Mouse (Mus musculus): ENCODE results near the gene Rspry1. TPM values are rescaled to one million over a fixed set of nuclear protein-coding genes. Genes with fewer than 3 reads are reported as not detected.

Rspry1 gene
- polyA plus RNA-seq, 1 experiment from 2014 or later, result 46.3 TPM

DNA sequence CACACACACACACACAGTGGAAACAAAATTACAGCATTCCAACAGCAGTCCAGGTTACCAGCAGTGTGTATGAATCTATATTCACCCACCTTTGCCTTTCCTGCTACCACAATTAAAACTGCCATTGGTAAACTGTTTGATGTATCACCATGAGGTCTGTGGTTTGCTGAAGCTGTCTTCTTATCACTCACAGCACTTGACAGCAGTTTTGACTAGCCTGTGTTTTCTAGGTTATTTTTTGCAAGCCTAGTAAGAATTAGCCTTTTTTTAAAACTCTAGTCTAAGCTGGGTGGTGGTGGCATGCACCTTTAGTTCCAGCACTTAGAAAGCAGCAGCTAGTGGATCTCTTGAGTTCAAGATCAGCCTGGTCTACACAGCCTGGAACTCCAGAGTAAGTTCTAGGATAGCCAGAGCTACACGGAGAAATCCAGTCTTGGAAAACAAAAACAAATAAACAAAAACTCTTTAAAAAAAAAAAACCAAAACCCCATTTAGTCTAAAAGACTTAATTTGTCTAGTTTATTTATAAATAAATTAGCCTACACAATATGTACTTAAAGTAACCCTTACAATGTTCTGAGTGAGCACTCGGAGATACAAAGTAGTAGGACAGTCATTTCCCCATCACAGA is 31.9 kb downstream of the Rspry1 start:
- H3K27me3 ChIP-seq (ENCODE audit: control insufficient read depth, insufficient read depth, low read length), result no peaks in the 10 kb centered on the region
- no peaks in the 10 kb centered on the region for H3K9me3 ChIP-seq (ENCODE audit: control insufficient read depth, low read length)
- WGBS, result 93% methylated on average over 2 of the region's 2 CpGs
- no peak overlapping the region for H3K9ac ChIP-seq (ENCODE audit: low read length)
- ATAC-seq (ENCODE audit: insufficient read depth, low FRiP score, low TSS enrichment) (no peak), DNase-seq (ENCODE audit: low spot score) (no peak)
- no peak overlapping the region for H3K4me3 ChIP-seq (ENCODE audit: low read depth, low read length)
- H3K4me2 ChIP-seq (ENCODE audit: low read depth), result no peak overlapping the region
- peaks cover 4% of the 10 kb centered on the region; the same call in 1 of the 2 replicates for H3K36me3 ChIP-seq (ENCODE audit: control insufficient read depth, insufficient read depth, low read length)
- H3K4me1 ChIP-seq (ENCODE audit: control insufficient read depth, insufficient read depth, low read length), result no peaks in the 10 kb centered on the region
- no peak overlapping the region for H3K27ac ChIP-seq (ENCODE audit: low read depth, low read length)

GRCm38 (mm10) chr8:94634211-94634610 is 32.5 kb downstream of the Rspry1 start:
- H3K9ac ChIP-seq (ENCODE audit: low read length), result no peak overlapping the region
- H3K4me3 ChIP-seq (ENCODE audit: low read depth, low read length), result no peak overlapping the region
- H3K4me1 ChIP-seq (ENCODE audit: control insufficient read depth, insufficient read depth, low read length), result no peaks in the 10 kb centered on the region
- ATAC-seq (ENCODE audit: insufficient read depth, low FRiP score, low TSS enrichment) (no peak), DNase-seq (ENCODE audit: low spot score) (no peak)
- no peak overlapping the region for H3K4me2 ChIP-seq (ENCODE audit: low read depth)
- no peak overlapping the region for H3K27ac ChIP-seq (ENCODE audit: low read depth, low read length)
- H3K27me3 ChIP-seq (ENCODE audit: control insufficient read depth, insufficient read depth, low read length), result no peaks in the 10 kb centered on the region
- peaks cover 4% of the 10 kb centered on the region; the same call in 1 of the 2 replicates for H3K36me3 ChIP-seq (ENCODE audit: control insufficient read depth, insufficient read depth, low read length)
- H3K9me3 ChIP-seq (ENCODE audit: control insufficient read depth, low read length), result no peaks in the 10 kb centered on the region

DNA sequence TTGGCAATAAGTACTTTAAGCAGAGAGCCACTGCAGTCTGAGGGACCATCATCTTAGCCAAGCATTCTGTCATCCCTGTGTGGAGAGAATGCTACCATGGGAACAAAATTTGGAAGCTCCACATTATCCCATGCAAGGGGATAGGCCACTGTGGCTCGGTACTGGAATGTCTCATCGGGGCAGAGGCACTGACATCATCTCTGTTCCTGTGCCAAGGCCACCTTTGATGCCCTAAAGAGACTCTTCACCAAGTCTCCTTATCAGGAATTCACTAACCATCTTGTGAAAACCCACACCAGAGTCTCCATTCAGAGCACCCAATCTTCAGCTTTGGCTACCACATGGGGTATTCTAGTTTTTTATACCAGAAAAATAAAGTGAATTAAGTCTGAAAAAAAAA is 39.4 kb downstream of the Rspry1 start:
- 97% methylated on average over 2 of the region's 2 CpGs for WGBS
- Histone ChIP-seq H3K36me3 (ENCODE audit: control insufficient read depth, insufficient read depth, low read length) (peaks cover 7% of the 10 kb centered on the region; the same call in 1 of the 2 replicates), H3K4me1 (ENCODE audit: control insufficient read depth, insufficient read depth, low read length) (no peaks in the 10 kb centered on the region), H3K27ac (ENCODE audit: low read depth, low read length) (no peak overlapping the region), H3K9ac (ENCODE audit: low read length) (no peak overlapping the region), H3K27me3 (ENCODE audit: control insufficient read depth, insufficient read depth, low read length) (no peaks in the 10 kb centered on the region), H3K9me3 (ENCODE audit: control insufficient read depth, low read length) (no peaks in the 10 kb centered on the region), H3K4me3 (ENCODE audit: low read depth, low read length) (no peak overlapping the region), H3K4me2 (ENCODE audit: low read depth) (no peak overlapping the region)
- no peak for DNase-seq (ENCODE audit: low spot score)
- ATAC-seq (ENCODE audit: insufficient read depth, low FRiP score, low TSS enrichment), result no peak

GRCm38 (mm10) chr8:94641938-94642337 is 40.2 kb downstream of the Rspry1 start:
- H3K9me3 ChIP-seq (ENCODE audit: control insufficient read depth, low read length), result no peaks in the 10 kb centered on the region
- no peak overlapping the region for H3K4me2 ChIP-seq (ENCODE audit: low read depth)
- H3K27me3 ChIP-seq (ENCODE audit: control insufficient read depth, insufficient read depth, low read length), result no peaks in the 10 kb centered on the region
- H3K36me3 ChIP-seq (ENCODE audit: control insufficient read depth, insufficient read depth, low read length), result peaks cover 8% of the 10 kb centered on the region
- ATAC-seq (ENCODE audit: insufficient read depth, low FRiP score, low TSS enrichment) (no peak), DNase-seq (ENCODE audit: low spot score) (no peak)
- H3K27ac ChIP-seq (ENCODE audit: low read depth, low read length), result no peak overlapping the region
- H3K4me3 ChIP-seq (ENCODE audit: low read depth, low read length), result no peak overlapping the region
- WGBS, result 89% methylated on average over 3 of the region's 3 CpGs
- H3K4me1 ChIP-seq (ENCODE audit: control insufficient read depth, insufficient read depth, low read length), result no peaks in the 10 kb centered on the region
- no peak overlapping the region for H3K9ac ChIP-seq (ENCODE audit: low read length)

DNA sequence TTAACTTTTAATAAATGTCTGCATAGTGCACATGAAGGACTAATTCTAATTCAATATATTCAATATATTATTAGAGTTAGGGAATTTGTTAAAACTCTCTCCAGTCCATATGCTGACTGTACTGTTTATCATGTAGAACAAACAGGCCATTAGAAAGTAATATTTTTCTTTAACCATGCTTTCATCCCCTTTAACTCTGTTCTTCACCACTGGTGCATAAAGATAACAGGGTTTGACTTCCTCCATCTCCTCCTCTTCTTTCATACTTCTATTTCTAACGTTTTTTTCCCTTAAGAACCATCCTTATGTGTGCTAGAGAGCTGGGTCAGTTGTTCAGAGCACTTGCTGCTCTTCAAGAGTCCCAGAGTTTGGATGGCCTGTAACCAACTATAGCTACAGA is 43.5 kb downstream of the Rspry1 start:
- Histone ChIP-seq H3K4me1 (ENCODE audit: control insufficient read depth, insufficient read depth, low read length) (no peaks in the 10 kb centered on the region), H3K4me3 (ENCODE audit: low read depth, low read length) (no peak overlapping the region), H3K9ac (ENCODE audit: low read length) (no peak overlapping the region), H3K27me3 (ENCODE audit: control insufficient read depth, insufficient read depth, low read length) (no peaks in the 10 kb centered on the region), H3K27ac (ENCODE audit: low read depth, low read length) (no peak overlapping the region), H3K36me3 (ENCODE audit: control insufficient read depth, insufficient read depth, low read length) (peaks cover 5% of the 10 kb centered on the region), H3K9me3 (ENCODE audit: control insufficient read depth, low read length) (no peaks in the 10 kb centered on the region), H3K4me2 (ENCODE audit: low read depth) (no peak overlapping the region)
- WGBS, result 65% methylated on average over 1 of the region's 1 CpGs
- ATAC-seq (ENCODE audit: insufficient read depth, low FRiP score, low TSS enrichment), result no peak
- DNase-seq (ENCODE audit: low spot score), result no peak

- Histone ChIP-seq H3K27ac (ENCODE audit: low read depth, low read length) (no peak overlapping the region), H3K4me1 (ENCODE audit: control insufficient read depth, insufficient read depth, low read length) (no peaks in the 10 kb centered on the region), H3K27me3 (ENCODE audit: control insufficient read depth, insufficient read depth, low read length) (no peaks in the 10 kb centered on the region), H3K9me3 (ENCODE audit: control insufficient read depth, low read length) (no peaks in the 10 kb centered on the region), H3K9ac (ENCODE audit: low read length) (no peak overlapping the region), H3K4me3 (ENCODE audit: low read depth, low read length) (no peak overlapping the region), H3K4me2 (ENCODE audit: low read depth) (no peak overlapping the region), H3K36me3 (ENCODE audit: control insufficient read depth, insufficient read depth, low read length) (peaks cover 3% of the 10 kb centered on the region)
- no peak for ATAC-seq (ENCODE audit: insufficient read depth, low FRiP score, low TSS enrichment)
- 93% methylated on average over 3 of the region's 3 CpGs for WGBS
- DNase-seq (ENCODE audit: low spot score), result no peak
These were observed 44.4 kb downstream of the Rspry1 start for GRCm38 (mm10) chr8:94646165-94646564.

DNA sequence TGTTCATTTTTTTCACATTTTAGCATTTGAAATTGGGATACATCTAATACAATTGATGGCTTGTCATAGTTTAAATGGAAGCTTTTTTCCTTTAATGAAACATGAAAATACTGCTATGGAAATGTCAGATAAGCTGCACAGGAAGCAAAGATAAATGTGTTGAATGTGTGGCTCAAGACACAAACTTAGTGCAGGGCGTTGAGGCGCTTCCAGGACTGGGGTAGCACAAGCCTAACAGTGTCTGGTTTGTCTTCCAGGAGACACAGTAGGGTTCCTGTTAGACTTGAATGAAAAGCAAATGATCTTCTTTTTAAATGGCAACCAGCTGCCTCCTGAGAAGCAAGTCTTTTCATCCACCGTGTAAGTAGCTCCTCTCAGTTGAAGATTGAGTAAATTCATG is 47.8 kb downstream of the Rspry1 start:
- Histone ChIP-seq H3K36me3 (ENCODE audit: control insufficient read depth, insufficient read depth, low read length) (peaks cover 3% of the 10 kb centered on the region), H3K9ac (ENCODE audit: low read length) (no peak overlapping the region), H3K27ac (ENCODE audit: low read depth, low read length) (no peak overlapping the region), H3K9me3 (ENCODE audit: control insufficient read depth, low read length) (no peaks in the 10 kb centered on the region), H3K4me1 (ENCODE audit: control insufficient read depth, insufficient read depth, low read length) (no peaks in the 10 kb centered on the region), H3K4me2 (ENCODE audit: low read depth) (no peak overlapping the region), H3K4me3 (ENCODE audit: low read depth, low read length) (no peak overlapping the region), H3K27me3 (ENCODE audit: control insufficient read depth, insufficient read depth, low read length) (no peaks in the 10 kb centered on the region)
- ATAC-seq (ENCODE audit: insufficient read depth, low FRiP score, low TSS enrichment) (no peak), DNase-seq (ENCODE audit: low spot score) (no peak)
- 50% methylated on average over 3 of the region's 3 CpGs for WGBS

- H3K4me3 ChIP-seq (ENCODE audit: low read depth, low read length), result no peak overlapping the region
- H3K27me3 ChIP-seq (ENCODE audit: control insufficient read depth, insufficient read depth, low read length), result no peaks in the 10 kb centered on the region
- DNase-seq (ENCODE audit: low spot score) (no peak), ATAC-seq (ENCODE audit: insufficient read depth, low FRiP score, low TSS enrichment) (no peak)
- 87% methylated on average over 3 of the region's 3 CpGs for WGBS
- no peak overlapping the region for H3K9ac ChIP-seq (ENCODE audit: low read length)
- 0 out of 2 replicates have a peak, but pooled peaks cover 2% of the 10 kb centered on the region for H3K36me3 ChIP-seq (ENCODE audit: control insufficient read depth, insufficient read depth, low read length)
- no peak overlapping the region for H3K4me2 ChIP-seq (ENCODE audit: low read depth)
- no peaks in the 10 kb centered on the region for H3K4me1 ChIP-seq (ENCODE audit: control insufficient read depth, insufficient read depth, low read length)
- H3K9me3 ChIP-seq (ENCODE audit: control insufficient read depth, low read length), result no peaks in the 10 kb centered on the region
- H3K27ac ChIP-seq (ENCODE audit: low read depth, low read length), result no peak overlapping the region
These were observed 51.2 kb downstream of the Rspry1 start for GRCm38 (mm10) chr8:94652951-94653350.

DNA sequence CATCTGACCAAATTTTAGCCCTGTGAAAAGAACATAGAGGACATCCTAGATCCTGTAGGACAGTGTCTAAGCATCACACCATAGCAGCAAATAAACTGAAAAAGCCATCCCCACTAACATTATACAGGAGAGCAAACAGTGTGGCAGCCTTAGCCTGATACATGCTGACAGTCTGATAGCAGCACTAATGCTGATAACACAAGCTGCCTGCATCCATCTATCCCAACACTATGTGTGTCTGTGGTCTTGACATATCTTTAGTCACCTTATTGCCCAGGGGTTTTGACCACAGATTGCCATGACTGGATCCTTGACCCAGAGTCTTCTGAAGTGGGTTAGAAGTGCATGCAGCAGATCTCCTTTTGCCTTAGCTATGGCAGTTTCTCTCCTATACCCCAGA is 53.3 kb downstream of the Rspry1 start:
- H3K27ac ChIP-seq (ENCODE audit: low read depth, low read length), result no peak overlapping the region
- no peaks in the 10 kb centered on the region for H3K4me1 ChIP-seq (ENCODE audit: control insufficient read depth, insufficient read depth, low read length)
- H3K4me3 ChIP-seq (ENCODE audit: low read depth, low read length), result no peak overlapping the region
- no peaks in the 10 kb centered on the region for H3K9me3 ChIP-seq (ENCODE audit: control insufficient read depth, low read length)
- H3K4me2 ChIP-seq (ENCODE audit: low read depth), result no peak overlapping the region
- DNase-seq (ENCODE audit: low spot score) (no peak), ATAC-seq (ENCODE audit: insufficient read depth, low FRiP score, low TSS enrichment) (no peak)
- no peaks in the 10 kb centered on the region for H3K27me3 ChIP-seq (ENCODE audit: control insufficient read depth, insufficient read depth, low read length)
- 0 out of 2 replicates have a peak, but pooled peaks cover 2% of the 10 kb centered on the region for H3K36me3 ChIP-seq (ENCODE audit: control insufficient read depth, insufficient read depth, low read length)
- no peak overlapping the region for H3K9ac ChIP-seq (ENCODE audit: low read length)
